Mouse (Mus musculus) liver, embryonic 14.5 days (tissue): ENCODE measurements at regions not wholly inside any gene's neighbourhood (a gene's known extent, or its start where the extent isn't known, plus 50 kb on each side); places are given as distances from the start of the nearest gene placed in this dataset.

Experiments
- CTCF ChIP-seq: IDR thresholded peaks from 2 replicates; pipeline ENCODE4 v1.5.1; 2016; ENCODE audit warnings: antibody characterized with exemption, low read depth, control low read depth
- EP300 ChIP-seq: IDR thresholded peaks from 2 replicates; pipeline ENCODE4 v1.6.1; 2016; ENCODE audit warnings: antibody characterized with exemption, low read depth

DNA sequence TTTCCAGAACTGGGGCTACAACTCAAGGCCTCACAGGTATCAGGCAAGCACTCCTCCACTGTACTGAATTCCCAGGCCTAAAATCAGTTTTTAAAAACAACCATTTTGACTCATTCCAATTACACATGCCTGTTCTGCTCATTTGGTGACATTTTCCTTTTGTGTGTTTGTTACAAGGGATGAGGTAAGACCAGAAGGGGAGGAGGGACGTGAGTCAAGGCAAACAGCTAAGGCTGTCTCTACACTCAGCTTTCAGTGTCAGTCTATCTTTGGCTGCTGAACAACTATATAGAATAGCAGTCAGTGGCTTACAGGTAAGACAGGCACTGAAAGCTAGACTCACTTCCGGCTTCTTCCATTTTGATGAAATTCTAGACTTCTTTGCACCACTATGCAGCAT is 289.3 kb upstream of the Pkdcc start:
- TF ChIP-seq CTCF: no peak
- TF ChIP-seq EP300: no peak
